In genomic region chr8:105607062-105607461, GRCm38 (mm10) we compare ENCODE assay signal across 8 mouse cellular contexts. TPM values are rescaled to one million over a fixed set of nuclear protein-coding genes. Genes with fewer than 3 reads are reported as not detected.
DNase-seq lines count a peak whose midpoint lies in the region; ATAC-seq and TF ChIP-seq lines count a peak whose summit lies in the region.

No protein-coding gene starts in this region.

- TF ChIP-seq CTCF in cerebellum, adult 2 months (IDR thresholded peaks at IDR 0.05; ENCODE audit: borderline replicate concordance, insufficient read depth, low read depth, low read length): no peak
- no peak; the same call in 1 of the 2 replicates for TF ChIP-seq CTCF in intestine, postnatal 0 days (IDR thresholded peaks at IDR 0.05; ENCODE audit: low read depth)

- peaks cover 18% of the 10 kb centered on the region for H3K36me3 ChIP-seq in megakaryocyte, embryonic 14.5 days (replicated peaks; ENCODE audit: low read length)
- no peaks in the 10 kb centered on the region for H3K36me3 ChIP-seq in intestine, postnatal 0 days (ENCODE audit: control insufficient read depth, insufficient read depth)
- no peaks in the 10 kb centered on the region for H3K36me3 ChIP-seq in neural tube, embryonic 15.5 days

- peak overlapping the region; percentile 97 for H3K4me2 ChIP-seq in intestine, postnatal 0 days (replicated peaks; ENCODE audit: low read depth)
- H3K4me2 ChIP-seq in neural tube, embryonic 15.5 days: peak overlapping the region; percentile 87

- no peak for ATAC-seq in megakaryocyte, adult 5-6 weeks (ENCODE audit: poor library complexity, severe bottlenecking)
- no peak for ATAC-seq in intestine, postnatal 0 days
- ATAC-seq in neural tube, embryonic 15.5 days (ENCODE audit: low FRiP score): no peak

- peak overlapping the region; percentile 81 for H3K4me3 ChIP-seq in cerebellum, adult 2 months (replicated peaks; ENCODE audit: insufficient read depth, low read depth, low read length)
- peak overlapping the region; percentile 100 for H3K4me3 ChIP-seq in megakaryocyte, embryonic 14.5 days (replicated peaks)
- H3K4me3 ChIP-seq in intestine, postnatal 0 days (ENCODE audit: low read depth, low read length): peak overlapping the region; percentile 79
- peak overlapping the region; percentile 67 for H3K4me3 ChIP-seq in neural tube, embryonic 15.5 days (replicated peaks)

- no peaks in the 10 kb centered on the region for H3K9me3 ChIP-seq in megakaryocyte, embryonic 14.5 days
- no peaks in the 10 kb centered on the region for H3K9me3 ChIP-seq in intestine, postnatal 0 days (ENCODE audit: control insufficient read depth)
- no peaks in the 10 kb centered on the region for H3K9me3 ChIP-seq in neural tube, embryonic 15.5 days (replicated peaks)

- no peak for TF ChIP-seq POLR2A in cerebellum, adult 2 months (IDR thresholded peaks at IDR 0.05; ENCODE audit: borderline replicate concordance, insufficient read depth, low read length)

- H3K27ac ChIP-seq in cerebellum, adult 2 months (ENCODE audit: insufficient read depth, low read length): peak overlapping the region; percentile 84
- H3K27ac ChIP-seq in intestine, postnatal 0 days (ENCODE audit: low read depth, low read length): peak overlapping the region; percentile 86; the same call in 1 of the 2 replicates
- H3K27ac ChIP-seq in neural tube, embryonic 15.5 days (replicated peaks): peak overlapping the region; percentile 91

- no peak for DNase-seq in cerebellum, adult 2 months
- no peak for DNase-seq in cerebellum, adult 18-20 months
- DNase-seq in urinary bladder, postnatal 14 days (ENCODE audit: low spot score): no peak
- DNase-seq in layer of hippocampus, adult 9-11 months: no peak

- 5% methylated on average over 10 of the region's 10 CpGs for WGBS in cerebellum, adult 2 months
- 10% methylated on average over 10 of the region's 10 CpGs for WGBS in intestine, postnatal 0 days
- 4% methylated on average over 10 of the region's 10 CpGs for WGBS in neural tube, embryonic 15.5 days

- H3K9ac ChIP-seq in intestine, postnatal 0 days (ENCODE audit: low read depth, low read length): no peak overlapping the region
- peak overlapping the region; percentile 88 for H3K9ac ChIP-seq in neural tube, embryonic 15.5 days (replicated peaks)

- H3K27me3 ChIP-seq in cerebellum, adult 2 months (ENCODE audit: control insufficient read depth, insufficient read depth, low read length): no peaks in the 10 kb centered on the region
- H3K27me3 ChIP-seq in megakaryocyte, embryonic 14.5 days (replicated peaks): peaks cover 3% of the 10 kb centered on the region
- no peaks in the 10 kb centered on the region for H3K27me3 ChIP-seq in intestine, postnatal 0 days (replicated peaks; ENCODE audit: control insufficient read depth, insufficient read depth, low read length)
- peaks cover 9% of the 10 kb centered on the region for H3K27me3 ChIP-seq in neural tube, embryonic 15.5 days (replicated peaks)

- peaks cover 10% of the 10 kb centered on the region for H3K4me1 ChIP-seq in cerebellum, adult 2 months (ENCODE audit: control insufficient read depth, insufficient read depth, low read length)
- H3K4me1 ChIP-seq in megakaryocyte, embryonic 14.5 days: peaks cover 81% of the 10 kb centered on the region
- H3K4me1 ChIP-seq in intestine, postnatal 0 days (replicated peaks; ENCODE audit: control insufficient read depth, insufficient read depth, low read length): 0 out of 2 replicates have a peak, but pooled peaks cover 2% of the 10 kb centered on the region
- H3K4me1 ChIP-seq in neural tube, embryonic 15.5 days: peaks cover 33% of the 10 kb centered on the region

RNA-seq across cellular contexts. Expression of gene Ripor1, which starts 2.0 kb away (rescaled TPM):
- polyA plus RNA-seq in cerebellum, adult 2 months (2012; rRNA removed): 33.4 and 35.9 TPM in 2 replicates
- polyA plus RNA-seq in megakaryocyte, embryonic 14.5 days (2012; ENCODE audit: insufficient read depth, low replicate concordance): 19.3 and 27.7 TPM in 2 replicates
- total RNA-seq in megakaryocyte, adult 5-6 weeks (2015): 13.5 and 16.9 TPM in 2 replicates
- total RNA-seq in megakaryocyte, adult 5-6 weeks (2017): 1.6 and 2.6 TPM in 2 replicates
- polyA plus RNA-seq in intestine, postnatal 0 days (2015; fragmentation: Nextera tagmentation; extraction: Ambion mirVana): 10.2 and 10.3 TPM in 2 replicates
- polyA plus RNA-seq in neural tube, embryonic 15.5 days (2015; fragmentation: Nextera tagmentation; extraction: Ambion mirVana): 34.0 and 37.4 TPM in 2 replicates

RNA-seq across cellular contexts. Expression of gene Ctcf, which starts 29.3 kb away (rescaled TPM):
- polyA plus RNA-seq in cerebellum, adult 2 months (2012; rRNA removed): 41.6 and 45.7 TPM in 2 replicates
- 18.1 and 68.4 TPM in 2 replicates for polyA plus RNA-seq in megakaryocyte, embryonic 14.5 days (2012; ENCODE audit: insufficient read depth, low replicate concordance)
- 97.0 and 98.3 TPM in 2 replicates for total RNA-seq in megakaryocyte, adult 5-6 weeks (2015)
- 101 and 124 TPM in 2 replicates for total RNA-seq in megakaryocyte, adult 5-6 weeks (2017)
- 42.2 and 44.7 TPM in 2 replicates for polyA plus RNA-seq in intestine, postnatal 0 days (2015; fragmentation: Nextera tagmentation; extraction: Ambion mirVana)
- 87.0 and 113 TPM in 2 replicates for polyA plus RNA-seq in neural tube, embryonic 15.5 days (2015; fragmentation: Nextera tagmentation; extraction: Ambion mirVana)

RNA-seq across cellular contexts. Expression of gene Agrp, which starts 30.1 kb away (rescaled TPM):
- polyA plus RNA-seq in cerebellum, adult 2 months (2012; rRNA removed): 0.36 and 1.00 TPM in 2 replicates
- not detected in 2 replicates for polyA plus RNA-seq in megakaryocyte, embryonic 14.5 days (2012; ENCODE audit: insufficient read depth, low replicate concordance)
- total RNA-seq in megakaryocyte, adult 5-6 weeks (2015): not detected in 2 replicates
- total RNA-seq in megakaryocyte, adult 5-6 weeks (2017): not detected in 2 replicates
- 0.43 and 1.1 TPM in 2 replicates for polyA plus RNA-seq in intestine, postnatal 0 days (2015; fragmentation: Nextera tagmentation; extraction: Ambion mirVana)
- polyA plus RNA-seq in neural tube, embryonic 15.5 days (2015; fragmentation: Nextera tagmentation; extraction: Ambion mirVana): 1.2 and 1.9 TPM in 2 replicates

RNA-seq across cellular contexts. Expression of gene Atp6v0d1, which starts 41.2 kb away (rescaled TPM):
- polyA plus RNA-seq in cerebellum, adult 2 months (2012; rRNA removed): 333 and 336 TPM in 2 replicates
- polyA plus RNA-seq in megakaryocyte, embryonic 14.5 days (2012; ENCODE audit: insufficient read depth, low replicate concordance): 19.8 and 57.3 TPM in 2 replicates
- total RNA-seq in megakaryocyte, adult 5-6 weeks (2015): 222 and 239 TPM in 2 replicates
- 86.2 and 101 TPM in 2 replicates for total RNA-seq in megakaryocyte, adult 5-6 weeks (2017)
- 140 and 151 TPM in 2 replicates for polyA plus RNA-seq in intestine, postnatal 0 days (2015; fragmentation: Nextera tagmentation; extraction: Ambion mirVana)
- 219 and 243 TPM in 2 replicates for polyA plus RNA-seq in neural tube, embryonic 15.5 days (2015; fragmentation: Nextera tagmentation; extraction: Ambion mirVana)
